Mouse (Mus musculus) E14TG2a.4 (cell line): ENCODE results near the gene Cacng8.

Source experiments
- CTCF ChIP-seq: conservative IDR thresholded peaks from 2 replicates; pipeline ENCODE4 v1.5.1; 2014; ENCODE audit warnings: low read length
- POU5F1 ChIP-seq: IDR thresholded peaks from 2 replicates; pipeline ENCODE4 v1.6.1; 2014; ENCODE audit warnings: low read length, borderline replicate concordance

DNA sequence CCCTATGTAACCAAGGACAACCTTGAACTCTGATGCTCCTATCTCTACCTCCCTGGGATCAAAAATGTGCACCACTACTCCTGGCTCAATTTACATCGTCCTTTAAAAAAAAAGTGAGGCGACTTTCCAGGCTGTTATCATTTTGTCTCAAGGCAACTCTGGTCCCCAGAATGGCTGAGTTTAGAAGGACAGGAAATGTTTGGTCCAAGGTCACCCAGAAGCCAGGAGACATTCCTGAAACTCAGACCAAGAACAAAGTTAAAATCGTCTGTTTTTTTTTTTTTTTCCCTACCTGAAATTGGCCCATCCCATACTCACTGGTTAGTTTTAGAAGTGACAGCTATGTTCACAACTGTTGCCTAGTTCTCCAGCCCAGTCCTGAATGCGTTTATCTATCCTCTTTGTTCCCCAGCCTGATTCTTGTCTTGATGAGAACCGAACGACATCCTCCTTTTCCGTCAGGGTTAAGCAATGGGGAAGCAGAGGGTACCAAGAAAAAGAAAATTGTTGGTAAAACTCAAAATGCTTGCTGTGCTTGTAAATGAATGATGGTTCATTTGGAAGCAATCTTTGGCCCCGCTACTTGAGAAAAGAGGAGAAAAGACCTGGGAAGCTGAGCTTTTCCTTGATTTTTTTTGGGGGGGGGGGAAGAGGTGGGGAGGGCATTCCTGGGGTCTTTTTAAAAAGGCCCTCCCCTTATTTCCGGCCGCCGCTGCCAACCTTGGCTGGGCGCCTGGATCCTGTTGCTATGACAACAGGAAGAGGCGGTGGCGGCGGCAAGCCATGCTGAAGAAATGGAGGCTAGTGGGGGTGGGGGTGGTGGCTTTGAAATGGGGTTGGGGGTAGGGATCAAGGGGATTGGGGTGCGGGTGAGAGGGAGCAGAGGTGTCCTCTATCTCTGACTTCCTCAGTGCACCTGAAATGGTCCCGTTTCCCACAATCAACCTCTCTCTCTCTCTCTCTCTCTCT, 755 bp upstream of the Cacng8 start:
- TF ChIP-seq POU5F1: no peak
- TF ChIP-seq CTCF: no peak
